Mouse (Mus musculus) heart, embryonic 16.5 days (tissue): ENCODE measurements around the gene Plekha7. TPM values are rescaled to one million over a fixed set of nuclear protein-coding genes. Genes with fewer than 3 reads are reported as not detected.

ENCODE experiments used
- ATAC-seq: fragments of 200-750 bp; cut with Nextera tagmentation; replicated peaks from 2 replicates; pipeline ENCODE4 v1.8.0; 2017; ENCODE audit warnings: moderate number of reproducible peaks; ENCODE audit not compliant: insufficient read depth, low FRiP score; ENCODE audit errors: extremely low read depth
- H3K27ac ChIP-seq: fragments of 300-500 bp; sonication (generic); 2 replicates; pipeline ENCODE4 v1.5.1; 2014; ENCODE audit warnings: mild to moderate bottlenecking, low read length, control low read depth, moderate library complexity
- H3K27me3 ChIP-seq: fragments of 300-500 bp; sonication (generic); 2 replicates; pipeline ENCODE4 v1.6.1; 2014; ENCODE audit warnings: low read length, mixed read lengths; ENCODE audit not compliant: control insufficient read depth, insufficient read depth
- H3K36me3 ChIP-seq: fragments of 300-500 bp; sonication (generic); 2 replicates; pipeline ENCODE4 v1.6.1; 2014; ENCODE audit not compliant: control insufficient read depth, insufficient read depth
- H3K4me1 ChIP-seq: fragments of 300-500 bp; sonication (generic); 2 replicates; pipeline ENCODE4 v1.6.1; 2014; ENCODE audit warnings: low read length, mixed read lengths; ENCODE audit not compliant: control insufficient read depth, insufficient read depth
- H3K4me2 ChIP-seq: fragments of 300-500 bp; sonication (generic); 2 replicates; pipeline ENCODE4 v1.6.1; 2014; ENCODE audit warnings: low read depth, mild to moderate bottlenecking, control low read depth, low read length
- H3K4me3 ChIP-seq: fragments of 300-500 bp; sonication (generic); 2 replicates; pipeline ENCODE4 v1.5.1; 2014; ENCODE audit warnings: mild to moderate bottlenecking, control low read depth, low read length
- H3K9ac ChIP-seq: fragments of 300-500 bp; sonication (generic); 2 replicates; pipeline ENCODE4 v1.6.1; 2014; ENCODE audit warnings: low read length, control low read depth
- H3K9me3 ChIP-seq: fragments of 300-500 bp; sonication (generic); replicated peaks from 2 replicates; pipeline ENCODE4 v1.6.1; 2016; ENCODE audit warnings: low read length; ENCODE audit not compliant: control insufficient read depth
- WGBS: fragments of 180-500 bp; shearing (Covaris S2); extraction: QIAGEN DNeasy Blood & Tissue Kit; methylation state at CpG from one replicate; pipeline ENCODE4 v1.1.7; 2014; 5-methylcytosine and 5-hydroxymethylcytosine counted together
- polyA plus RNA-seq: library from polyadenylated mRNA; unstranded; fragments of >200 nt; fragmentation: Nextera tagmentation; extraction: Ambion mirVana; gene quantifications from 2 replicates; pipeline ENCODE4 v1.2.1, GENCODE M21; 2015

The Plekha7 gene
- polyA plus RNA-seq, 1 experiment from 2014 or later = 44.5 TPM

- Histone ChIP-seq H3K4me3 (no peak overlapping the region), H3K27ac (peak overlapping the region; percentile 19), H3K4me2 (no peak overlapping the region), H3K9ac (no peak overlapping the region), H3K9me3 (no peaks in the 10 kb centered on the region), H3K27me3 (no peaks in the 10 kb centered on the region), H3K4me1 (peaks cover 74% of the 10 kb centered on the region), H3K36me3 (0 out of 2 replicates have a peak, but pooled peaks cover 4% of the 10 kb centered on the region)
- WGBS = 47% methylated on average over 11 of the region's 11 CpGs
- ATAC-seq = no peak
Measured at GRCm38 (mm10) chr7:116184358-116185057, 123.7 kb downstream of the Plekha7 start.

GRCm38 (mm10) chr7:116182451-116182850 lies 125.7 kb downstream of the Plekha7 start:
- peak; percentile 33; the same call in 1 of the 2 replicates for ATAC-seq
- Histone ChIP-seq H3K9ac (no peak overlapping the region), H3K4me3 (no peak overlapping the region), H3K36me3 (no peaks in the 10 kb centered on the region), H3K27ac (peak overlapping the region; percentile 82), H3K27me3 (no peaks in the 10 kb centered on the region), H3K4me1 (peaks cover 61% of the 10 kb centered on the region), H3K9me3 (no peaks in the 10 kb centered on the region), H3K4me2 (no peak overlapping the region)
- WGBS = 64% methylated on average over 1 of the region's 1 CpGs

GRCm38 (mm10) chr7:116181444-116181946 lies 126.7 kb downstream of the Plekha7 start:
- H3K4me2 ChIP-seq = peak overlapping the region; percentile 4; the same call in 1 of the 2 replicates
- no peak for ATAC-seq
- peak overlapping the region; percentile 58 for H3K27ac ChIP-seq

GRCm38 (mm10) chr7:116178916-116179315 lies 129.3 kb downstream of the Plekha7 start:
- Histone ChIP-seq H3K27ac (no peak overlapping the region), H3K36me3 (peaks cover 15% of the 10 kb centered on the region), H3K4me1 (peaks cover 28% of the 10 kb centered on the region), H3K4me2 (no peak overlapping the region), H3K4me3 (no peak overlapping the region), H3K27me3 (no peaks in the 10 kb centered on the region), H3K9ac (no peak overlapping the region), H3K9me3 (no peaks in the 10 kb centered on the region)
- WGBS = 89% methylated on average over 3 of the region's 3 CpGs
- ATAC-seq = no peak

More at GRCm38 (mm10) chr7:116181444-116181946, 126.7 kb downstream of the Plekha7 start:
- H3K36me3 ChIP-seq = peaks cover 3% of the 10 kb centered on the region
- no peak overlapping the region for H3K4me3 ChIP-seq
- no peaks in the 10 kb centered on the region for H3K9me3 ChIP-seq
- no peaks in the 10 kb centered on the region for H3K27me3 ChIP-seq
- H3K9ac ChIP-seq = peak overlapping the region; percentile 33; the same call in 1 of the 2 replicates
- peaks cover 51% of the 10 kb centered on the region for H3K4me1 ChIP-seq
- 69% methylated on average over 5 of the region's 5 CpGs for WGBS

GRCm38 (mm10) chr7:116172774-116173173 lies 135.4 kb downstream of the Plekha7 start:
- H3K27ac ChIP-seq = no peak overlapping the region
- H3K36me3 ChIP-seq = peaks cover 19% of the 10 kb centered on the region
- no peaks in the 10 kb centered on the region for H3K27me3 ChIP-seq
- WGBS = 80% methylated on average over 10 of the region's 10 CpGs
- H3K4me1 ChIP-seq = peaks cover 11% of the 10 kb centered on the region
- H3K4me3 ChIP-seq = no peak overlapping the region
- no peak overlapping the region for H3K9ac ChIP-seq
- ATAC-seq = no peak
- H3K9me3 ChIP-seq = no peaks in the 10 kb centered on the region
- no peak overlapping the region for H3K4me2 ChIP-seq

GRCm38 (mm10) chr7:116169426-116169825 lies 138.8 kb downstream of the Plekha7 start:
- Histone ChIP-seq H3K9me3 (no peaks in the 10 kb centered on the region), H3K27me3 (no peaks in the 10 kb centered on the region), H3K9ac (no peak overlapping the region), H3K36me3 (0 out of 2 replicates have a peak, but pooled peaks cover 8% of the 10 kb centered on the region), H3K4me1 (peaks cover 11% of the 10 kb centered on the region), H3K4me2 (no peak overlapping the region), H3K4me3 (no peak overlapping the region), H3K27ac (no peak overlapping the region)
- 63% methylated on average over 4 of the region's 4 CpGs for WGBS
- ATAC-seq = no peak

GRCm38 (mm10) chr7:116168224-116168623 lies 140.0 kb downstream of the Plekha7 start:
- WGBS = 70% methylated on average over 7 of the region's 7 CpGs

GRCm38 (mm10) chr7:116164232-116164631 lies 143.9 kb downstream of the Plekha7 start:
- Histone ChIP-seq H3K36me3 (0 out of 2 replicates have a peak, but pooled peaks cover 13% of the 10 kb centered on the region), H3K4me2 (no peak overlapping the region), H3K4me1 (peaks cover 7% of the 10 kb centered on the region), H3K4me3 (no peak overlapping the region), H3K9me3 (no peaks in the 10 kb centered on the region), H3K9ac (no peak overlapping the region), H3K27ac (no peak overlapping the region), H3K27me3 (no peaks in the 10 kb centered on the region)
- no peak for ATAC-seq
- 59% methylated on average over 12 of the region's 12 CpGs for whole genome bisulfite sequencing

More at GRCm38 (mm10) chr7:116168224-116168623, 140.0 kb downstream of the Plekha7 start:
- H3K27ac ChIP-seq = peak overlapping the region; percentile 39
- no peaks in the 10 kb centered on the region for H3K27me3 ChIP-seq
- no peak overlapping the region for H3K9ac ChIP-seq
- H3K4me3 ChIP-seq = no peak overlapping the region
- no peak overlapping the region for H3K4me2 ChIP-seq
- H3K4me1 ChIP-seq = peaks cover 11% of the 10 kb centered on the region
- ATAC-seq = no peak
- H3K36me3 ChIP-seq = 0 out of 2 replicates have a peak, but pooled peaks cover 15% of the 10 kb centered on the region
- no peaks in the 10 kb centered on the region for H3K9me3 ChIP-seq

GRCm38 (mm10) chr7:116161544-116161943 lies 146.6 kb downstream of the Plekha7 start:
- no peak overlapping the region for H3K9ac ChIP-seq
- H3K9me3 ChIP-seq = no peaks in the 10 kb centered on the region
- no peak overlapping the region for H3K4me3 ChIP-seq
- H3K27me3 ChIP-seq = no peaks in the 10 kb centered on the region
- H3K36me3 ChIP-seq = peaks cover 18% of the 10 kb centered on the region; the same call in 1 of the 2 replicates
- H3K27ac ChIP-seq = no peak overlapping the region
- H3K4me1 ChIP-seq = no peaks in the 10 kb centered on the region
- no peak overlapping the region for H3K4me2 ChIP-seq
- no peak for ATAC-seq
- WGBS = 17% methylated on average over 5 of the region's 5 CpGs
